Mouse (Mus musculus) megakaryocyte, adult 5-6 weeks (primary cell): ENCODE data around the gene Iqgap2. TPM values are rescaled to one million over a fixed set of nuclear protein-coding genes. Genes with fewer than 3 reads are reported as not detected.
A peak's percentile ranks its signal among the peaks of the same experiment; 100 is the strongest.

ENCODE experiments used
- ATAC-seq: 2 replicates; pipeline ENCODE4 v1.8.0; 2016; ENCODE audit warnings: mild to moderate bottlenecking, inconsistent platforms; ENCODE audit not compliant: poor library complexity, severe bottlenecking
- total RNA-seq, 2 experiments: library from RNA; stranded (forward) in 1 of 2; stranded (reverse) in 1 of 2; fragments of 153-499, 151-499 nt in 1 of 2; fragments of 221-1000, 200-1000 nt in 1 of 2; gene quantifications; 2 replicates each; pipeline versions ENCODE4 v1.2.3 to v1.2.4; 2015 to 2017

Iqgap2 gene
- total RNA-seq, 2 experiments from 2014 or later = 143 to 223 TPM

DNA sequence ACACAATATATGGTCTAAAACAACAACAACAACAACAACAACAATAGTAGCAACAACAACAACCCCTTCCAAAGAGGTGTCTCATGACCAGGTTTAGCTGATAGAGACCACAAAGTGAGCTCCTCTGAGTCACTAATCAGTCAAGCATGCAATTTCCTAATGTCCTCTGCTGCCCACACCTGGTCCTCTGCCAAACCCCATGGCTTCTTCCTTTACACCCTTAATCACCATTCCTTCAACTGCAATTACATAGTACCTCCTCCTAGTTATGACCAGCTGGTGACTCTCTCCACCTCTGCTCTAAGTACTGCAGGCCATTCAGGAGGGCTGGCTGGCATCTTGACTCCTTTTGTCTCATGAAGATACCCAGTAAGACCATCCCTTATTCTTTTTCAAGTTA is 60.0 kb downstream of the Iqgap2 start:
- peak; percentile 62 for ATAC-seq

- no peak for ATAC-seq
These were observed 62.1 kb downstream of the Iqgap2 start for GRCm38 (mm10) chr13:95829431-95830171.

DNA sequence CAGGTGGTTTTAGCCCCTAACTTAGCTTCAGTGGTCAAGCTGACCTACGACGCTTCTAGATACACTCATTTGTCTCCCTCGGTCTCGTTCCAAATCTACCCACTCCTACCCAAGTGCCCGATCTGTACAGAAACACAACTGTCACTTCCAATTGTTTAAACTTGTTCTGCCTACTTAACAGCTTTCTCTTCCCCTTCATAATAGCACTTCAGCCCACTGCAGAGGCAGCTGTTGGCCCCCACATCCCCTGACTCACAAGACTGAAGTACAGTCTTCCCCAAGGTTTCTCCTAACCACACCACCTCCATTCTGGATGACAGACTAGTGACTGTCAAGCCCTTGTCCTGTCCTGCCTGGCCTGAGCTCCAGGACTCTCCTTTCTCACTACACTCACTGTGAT is 63.1 kb downstream of the Iqgap2 start:
- no peak for ATAC-seq

GRCm38 (mm10) chr13:95826178-95826577 is 65.5 kb downstream of the Iqgap2 start:
- ATAC-seq = no peak

DNA sequence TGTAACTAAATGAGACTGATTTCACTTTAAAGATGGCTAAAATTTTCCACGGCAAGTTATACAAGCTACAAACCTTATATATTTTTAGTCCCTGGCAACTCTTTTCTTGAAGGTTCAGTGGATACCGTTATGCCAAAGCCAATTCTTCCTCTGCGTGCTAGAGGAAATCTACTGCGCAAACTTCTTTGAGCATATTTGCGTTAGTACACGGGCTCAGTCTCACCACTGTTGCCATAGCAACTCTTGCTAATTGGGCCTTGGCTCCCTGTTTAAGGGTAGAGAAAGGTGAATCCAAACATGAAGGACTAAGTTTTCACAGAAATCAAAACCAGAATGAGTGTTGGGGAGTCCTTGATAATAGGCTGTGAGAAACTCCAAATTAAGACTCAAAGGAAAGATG is 68.8 kb downstream of the Iqgap2 start:
- ATAC-seq = no peak

DNA sequence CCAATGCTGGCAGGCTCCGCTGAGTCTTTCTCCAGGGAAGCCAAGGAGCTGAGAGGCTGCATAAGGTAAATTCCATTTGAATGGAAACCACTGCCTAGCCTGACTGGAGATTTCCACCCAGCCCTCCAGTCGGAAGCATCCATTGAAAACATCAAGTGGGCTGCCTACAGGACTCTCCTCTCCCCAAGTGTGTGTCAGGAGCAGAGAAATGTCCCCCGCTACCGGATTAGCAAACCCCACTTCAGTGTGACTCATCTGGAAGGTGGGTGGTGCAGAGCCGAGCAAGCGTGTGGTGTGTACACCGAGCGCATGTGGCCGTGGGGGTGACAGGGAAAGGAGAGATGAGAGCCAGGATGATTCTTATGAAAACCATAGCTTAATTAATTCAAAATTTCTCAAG is 71.7 kb downstream of the Iqgap2 start:
- no peak for ATAC-seq

- no peak for ATAC-seq
These were observed 72.8 kb downstream of the Iqgap2 start for GRCm38 (mm10) chr13:95818941-95819340.

DNA sequence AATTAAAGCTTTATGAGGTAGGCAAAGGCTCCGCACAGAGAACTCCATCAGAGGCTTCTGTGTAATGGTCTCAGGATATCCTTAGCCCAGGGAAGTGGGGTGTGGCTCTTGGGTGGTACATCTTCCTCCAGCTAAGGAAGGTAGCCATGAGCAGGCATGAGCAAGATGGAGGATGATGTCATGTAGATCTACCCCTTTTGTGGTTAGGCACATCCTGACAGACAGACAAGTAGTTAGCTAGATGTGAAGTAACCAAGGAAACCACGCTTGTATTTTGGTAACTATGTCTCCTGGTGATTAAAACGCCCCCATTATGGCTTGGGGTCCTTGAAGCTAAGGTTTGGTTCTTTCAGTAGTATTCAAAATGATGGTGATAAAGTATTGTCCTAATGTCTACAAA is 78.1 kb downstream of the Iqgap2 start:
- peak; percentile 45 for ATAC-seq

DNA sequence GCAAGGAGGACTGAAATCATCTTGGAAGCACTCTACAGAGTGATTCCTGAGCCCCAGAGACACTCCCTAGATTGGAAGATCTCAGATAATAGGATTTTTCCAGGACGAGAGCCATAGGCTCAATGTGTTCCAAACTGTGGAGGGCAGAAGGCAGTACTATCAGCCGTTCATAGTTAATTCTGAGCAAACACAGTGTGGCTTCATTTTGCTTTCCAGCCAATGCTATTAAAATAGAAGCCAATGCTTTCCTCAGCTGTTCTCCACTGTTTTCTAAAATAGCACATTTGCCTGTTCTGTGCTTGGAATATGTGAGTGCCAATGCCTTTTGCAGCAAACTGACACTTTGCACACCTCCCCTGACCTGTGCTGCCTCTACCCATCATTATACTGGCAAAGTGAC is 80.9 kb downstream of the Iqgap2 start:
- no peak for ATAC-seq

DNA sequence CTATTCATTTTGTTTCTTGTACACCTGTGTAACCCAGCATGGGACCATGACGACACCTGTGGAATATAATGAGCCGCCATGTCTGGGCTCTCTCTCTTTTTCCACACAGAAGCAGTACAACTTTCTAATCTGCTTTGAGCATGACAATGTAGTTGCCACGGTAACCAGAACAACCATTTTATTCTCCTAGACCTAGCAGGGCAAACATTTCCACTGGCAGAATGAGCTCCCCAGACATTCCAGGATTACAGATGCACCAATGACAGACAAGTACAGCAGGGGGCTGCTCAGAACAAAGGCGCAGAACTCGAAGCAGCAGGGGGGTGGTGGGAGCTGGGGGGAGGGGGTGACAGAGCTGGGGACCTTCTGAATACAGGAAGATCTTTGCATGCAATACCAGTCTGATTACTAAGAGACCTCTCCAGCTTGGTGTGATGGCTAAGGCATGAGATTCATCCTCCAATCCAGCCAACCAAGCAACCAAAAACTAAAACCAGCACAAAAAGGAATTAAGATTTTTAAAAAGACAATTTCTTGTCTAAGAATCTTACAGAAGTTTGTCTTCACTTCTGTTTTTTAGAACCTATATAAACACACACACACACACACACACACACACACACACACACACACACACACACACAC is 84.5 kb downstream of the Iqgap2 start:
- no peak for ATAC-seq

DNA sequence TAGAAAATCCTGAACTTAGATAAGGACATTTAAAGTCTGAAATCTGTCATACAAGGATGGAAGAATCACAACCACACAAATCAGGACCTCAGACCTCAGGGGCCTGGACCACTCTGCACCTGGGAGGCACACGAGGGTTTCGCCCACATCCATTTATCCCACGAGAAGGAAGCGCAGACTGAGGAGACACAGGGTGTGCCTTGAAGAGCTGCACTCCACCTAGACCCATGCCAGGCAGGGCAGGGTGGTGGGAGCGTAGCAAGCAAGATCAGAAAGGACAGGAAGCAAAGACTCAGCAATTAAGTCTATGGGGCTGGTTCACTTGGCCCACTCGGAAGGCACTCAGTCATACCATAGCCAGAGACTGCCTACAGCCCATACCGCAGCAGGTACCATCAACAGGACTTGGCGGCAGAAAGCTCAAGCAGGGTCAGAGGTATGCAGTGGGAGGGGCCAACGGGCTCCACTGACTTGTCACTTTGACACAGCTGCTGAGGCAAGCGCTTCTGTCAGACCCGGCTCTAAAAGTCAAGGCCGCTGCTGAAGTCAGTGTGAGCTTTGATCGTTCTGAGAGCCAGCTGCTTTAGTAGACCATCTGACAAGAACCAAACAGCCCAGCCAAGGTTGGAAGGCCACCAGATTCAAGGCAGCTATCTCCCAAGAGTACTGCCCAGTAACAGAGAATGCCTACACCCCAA is 86.1 kb downstream of the Iqgap2 start:
- ATAC-seq = no peak

DNA sequence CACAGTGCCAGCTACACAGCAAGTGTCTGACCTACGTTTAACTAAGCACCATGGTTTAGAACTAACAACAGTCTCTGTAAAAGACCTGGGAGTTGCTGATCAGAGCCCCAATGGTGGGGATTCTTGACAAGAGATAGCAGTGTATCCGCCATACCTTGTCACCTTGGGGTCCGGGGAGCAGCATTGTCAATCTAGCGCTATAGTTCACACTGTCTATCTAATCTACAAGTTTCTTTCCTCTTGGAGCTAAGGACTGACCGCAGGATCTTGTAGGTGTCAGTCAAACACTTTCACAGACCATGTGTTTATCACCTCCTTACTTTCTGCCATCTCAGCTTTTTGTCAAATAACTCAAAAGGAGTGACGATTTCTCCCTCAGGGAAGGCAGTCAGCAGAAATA is 87.6 kb downstream of the Iqgap2 start:
- no peak for ATAC-seq

DNA sequence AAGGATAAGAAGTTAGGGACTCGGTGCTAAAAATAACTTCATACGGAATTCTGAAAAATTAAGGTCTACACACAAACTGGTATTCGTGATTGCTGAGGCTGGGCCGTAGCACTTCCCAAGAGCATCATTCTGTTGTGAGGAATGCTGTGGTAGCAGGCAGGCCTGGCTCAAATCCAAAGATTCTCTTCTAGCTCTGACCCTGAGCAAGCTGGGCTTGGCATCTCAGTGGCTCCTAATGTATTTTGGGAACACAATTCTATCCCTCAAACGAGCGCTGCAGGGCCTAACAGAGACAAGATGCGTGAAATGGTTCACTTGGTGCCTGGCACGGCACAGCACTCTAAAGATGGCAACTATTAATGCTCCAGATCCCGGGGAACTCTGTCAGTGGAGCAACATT is 90.8 kb downstream of the Iqgap2 start:
- ATAC-seq = no peak

DNA sequence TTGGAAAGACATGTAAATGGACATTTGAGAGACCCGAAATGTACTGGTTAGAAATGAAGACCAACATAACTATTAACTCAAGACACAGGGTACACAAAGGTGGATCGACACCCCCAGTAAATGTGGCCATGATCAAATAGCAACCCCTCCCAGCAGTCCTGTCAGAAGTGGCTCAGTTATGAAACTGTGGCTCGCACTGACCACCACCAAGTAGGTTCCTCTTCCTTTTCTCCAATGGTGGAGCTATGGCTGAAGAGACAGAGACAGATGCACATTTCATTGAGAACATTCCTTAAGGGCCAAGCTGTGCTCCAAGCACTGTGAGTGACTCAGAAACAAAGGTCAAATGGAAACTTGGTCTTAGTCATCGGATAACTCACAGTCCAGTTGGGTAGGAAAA is 92.4 kb downstream of the Iqgap2 start:
- ATAC-seq = peak; percentile 69

DNA sequence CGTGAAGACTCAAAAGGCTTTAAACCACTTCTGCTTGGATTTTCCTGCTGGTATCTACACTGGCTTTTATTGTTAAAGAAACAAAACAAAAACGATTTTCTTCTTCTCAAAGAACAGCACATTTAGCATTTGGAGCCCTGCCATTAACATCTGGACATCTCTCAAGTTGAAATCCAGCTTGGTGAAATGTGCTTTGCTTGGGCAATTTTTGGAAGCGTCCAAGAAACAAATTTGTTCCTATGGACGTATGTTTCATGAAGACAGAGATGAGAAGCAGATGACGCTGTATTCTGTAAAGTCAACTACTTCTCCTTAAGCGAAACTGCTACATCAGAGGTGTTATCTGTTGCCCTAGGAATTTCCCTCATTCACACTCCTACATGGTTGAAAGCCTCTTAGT is 93.0 kb downstream of the Iqgap2 start:
- no peak for ATAC-seq

GRCm38 (mm10) chr13:95797530-95797929 is 94.2 kb downstream of the Iqgap2 start:
- peak; percentile 51 for ATAC-seq

GRCm38 (mm10) chr13:95794346-95794745 is 97.4 kb downstream of the Iqgap2 start:
- ATAC-seq = no peak

DNA sequence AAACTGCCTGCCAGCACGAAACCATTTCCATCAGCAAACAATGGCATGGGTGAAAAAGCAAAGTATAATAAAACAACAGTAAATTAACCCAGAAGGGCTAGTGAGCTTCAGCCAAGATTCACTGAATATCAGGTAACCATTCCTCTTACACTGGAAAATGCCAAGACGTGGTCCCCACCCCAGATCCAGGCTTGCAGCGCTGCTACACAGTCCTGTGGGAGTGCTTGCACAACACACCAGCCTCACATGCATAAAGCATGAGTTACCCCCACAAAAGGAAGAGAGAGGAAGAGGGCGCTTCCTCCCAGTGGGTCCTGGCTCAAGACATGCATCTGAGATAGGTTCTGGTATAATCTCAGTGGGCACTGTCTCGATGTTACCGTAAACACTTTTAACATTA is 100.8 kb downstream of the Iqgap2 start:
- ATAC-seq = peak; percentile 58; the same call in 1 of the 2 replicates

- ATAC-seq = peak; percentile 35
These were observed 102.9 kb downstream of the Iqgap2 start for GRCm38 (mm10) chr13:95788631-95789376.

DNA sequence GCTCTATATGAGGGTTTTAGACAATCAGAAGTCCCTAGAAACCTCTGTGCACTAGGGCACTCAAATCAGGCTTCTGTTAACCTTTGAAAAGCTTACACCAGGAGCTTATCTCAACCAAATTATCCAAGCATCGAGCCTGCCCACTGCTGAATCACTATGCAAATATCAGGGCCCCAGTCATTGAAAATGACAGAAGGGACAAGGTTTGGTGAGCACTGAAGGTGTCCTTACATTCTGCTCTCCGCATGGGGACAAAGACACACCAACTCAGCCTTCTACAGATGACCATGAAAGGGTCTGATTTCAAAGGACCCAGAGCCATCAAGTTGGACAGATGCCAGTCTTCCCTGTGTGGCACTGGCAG is 108.8 kb downstream of the Iqgap2 start:
- ATAC-seq = no peak

GRCm38 (mm10) chr13:95782311-95782968 is 109.3 kb downstream of the Iqgap2 start:
- no peak for ATAC-seq
